Mouse (Mus musculus) heart, adult 2 months (tissue): ENCODE results near the gene Zscan10.

Experiments used
- CTCF ChIP-seq: fragments of 200-600 bp; IDR thresholded peaks from 2 replicates; pipeline ENCODE4 v1.8.1; 2022; ENCODE audit warnings: antibody characterized with exemption, mild to moderate bottlenecking, moderate library complexity
- EP300 ChIP-seq: fragments of 200-500 bp; IDR thresholded peaks from 2 replicates; pipeline ENCODE4 v1.6.1; 2011; ENCODE audit warnings: low read depth, low read length, control low read depth; ENCODE audit not compliant: insufficient read depth

GRCm38 (mm10) chr17:23600641-23601622 is at the start of gene Zscan10:
- no peak for TF ChIP-seq EP300
- TF ChIP-seq CTCF: no peak
